Mouse (Mus musculus): ENCODE data around the gene Slc38a1. TPM values are rescaled to one million over a fixed set of nuclear protein-coding genes. Genes with fewer than 3 reads are reported as not detected.

Slc38a1 gene
- polyA plus RNA-seq, 1 experiment from 2014 or later = 81.9 TPM

DNA sequence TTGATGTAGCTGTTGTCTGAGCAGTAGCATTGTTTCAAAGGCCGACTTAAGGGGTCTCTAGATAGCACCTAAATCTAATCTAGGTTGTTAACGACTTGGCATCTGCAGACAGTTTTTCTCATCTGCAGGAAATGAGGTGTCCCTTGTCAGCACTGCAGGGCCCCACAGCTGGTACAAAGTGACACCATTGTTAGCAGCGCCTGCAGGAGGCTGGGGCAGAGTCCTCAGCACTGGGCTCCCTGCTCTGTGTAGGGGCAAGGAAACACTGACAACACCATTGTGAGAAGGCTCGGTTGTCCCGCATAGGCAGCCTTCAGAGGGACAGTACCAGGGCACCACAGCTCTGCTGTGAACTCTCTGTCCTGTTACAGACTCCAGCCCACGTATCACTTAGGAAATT, 115.0 kb downstream of the Slc38a1 start:
- no peak for ATAC-seq (replicated peaks; ENCODE audit: insufficient number of reproducible peaks, low FRiP score, low TSS enrichment)
- no peaks in the 10 kb centered on the region for H3K9me3 ChIP-seq (replicated peaks; ENCODE audit: control insufficient read depth, low read length)
- H3K4me1 ChIP-seq (ENCODE audit: control insufficient read depth, insufficient read depth, low read length) = peaks cover 13% of the 10 kb centered on the region
- 12% methylated on average over 6 of the region's 6 CpGs for WGBS (ENCODE audit: insufficient replicate concordance)
- no peak overlapping the region; the same call in 1 of the 2 replicates for H3K4me2 ChIP-seq
- no peak overlapping the region for H3K4me3 ChIP-seq (ENCODE audit: low read depth, low read length)
- no peaks in the 10 kb centered on the region for H3K36me3 ChIP-seq (ENCODE audit: control insufficient read depth, insufficient read depth, low read length)
- peak overlapping the region; percentile 55 for H3K27ac ChIP-seq (ENCODE audit: low read depth, low read length)
- H3K27me3 ChIP-seq (ENCODE audit: control insufficient read depth, insufficient read depth, low read length) = no peaks in the 10 kb centered on the region
- H3K9ac ChIP-seq (ENCODE audit: low read depth, low read length) = no peak overlapping the region

DNA sequence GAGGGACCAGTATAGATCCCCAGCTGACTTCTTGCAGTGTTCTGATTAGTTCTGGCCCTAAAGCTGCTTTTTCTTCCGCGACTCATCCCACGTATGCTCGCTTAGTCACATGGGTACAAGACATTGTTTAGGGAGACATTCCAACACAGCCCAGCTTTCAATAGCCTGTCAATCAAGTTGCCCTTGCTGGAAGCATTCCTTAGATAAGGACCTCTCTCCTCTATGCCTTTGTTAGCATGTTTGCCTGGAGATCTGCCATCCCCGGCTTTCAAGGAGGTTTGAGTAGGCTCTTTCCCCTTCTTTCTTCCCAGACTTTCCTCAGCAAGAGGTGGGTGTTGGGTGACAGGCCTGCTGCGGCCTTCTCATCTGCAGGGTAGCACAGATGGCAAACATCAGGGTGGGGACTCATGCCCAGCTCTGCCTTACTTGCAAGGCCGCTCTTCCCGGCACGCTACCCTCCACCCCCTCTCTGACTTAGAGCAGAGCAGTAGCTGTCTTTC, 118.4 kb downstream of the Slc38a1 start:
- Histone ChIP-seq H3K4me2 (peak overlapping the region; percentile 49), H3K9ac (ENCODE audit: low read depth, low read length) (peak overlapping the region; percentile 43; the same call in 1 of the 2 replicates), H3K4me3 (ENCODE audit: low read depth, low read length) (0 out of 2 replicates have a peak overlapping the region, but pooled peaks have one; percentile 10), H3K27me3 (ENCODE audit: control insufficient read depth, insufficient read depth, low read length) (no peaks in the 10 kb centered on the region), H3K27ac (ENCODE audit: low read depth, low read length) (peak overlapping the region; percentile 93), H3K9me3 (replicated peaks; ENCODE audit: control insufficient read depth, low read length) (no peaks in the 10 kb centered on the region), H3K4me1 (ENCODE audit: control insufficient read depth, insufficient read depth, low read length) (peaks cover 13% of the 10 kb centered on the region), H3K36me3 (ENCODE audit: control insufficient read depth, insufficient read depth, low read length) (no peaks in the 10 kb centered on the region)
- peak; percentile 82 for ATAC-seq (replicated peaks; ENCODE audit: insufficient number of reproducible peaks, low FRiP score, low TSS enrichment)
- 10% methylated on average over 9 of the region's 9 CpGs for WGBS (ENCODE audit: insufficient replicate concordance)

Other genes starting within 250 kb of the Slc38a1 start
- gene Scaf11, start 182.1 kb downstream of the Slc38a1 start, polyA plus RNA-seq (2014; fragmentation: Nextera tagmentation; extraction: Ambion mirVana) = 77.3 and 79.4 TPM in 2 replicates
- 139 and 157 TPM in 2 replicates for gene Slc38a2, start 56.8 kb upstream of the Slc38a1 start, polyA plus RNA-seq (2014; fragmentation: Nextera tagmentation; extraction: Ambion mirVana)

Data from heart, embryonic 11.5 days (tissue).